Mouse (Mus musculus): ENCODE measurements around the gene Olfr324.

Gene Olfr324

DNA sequence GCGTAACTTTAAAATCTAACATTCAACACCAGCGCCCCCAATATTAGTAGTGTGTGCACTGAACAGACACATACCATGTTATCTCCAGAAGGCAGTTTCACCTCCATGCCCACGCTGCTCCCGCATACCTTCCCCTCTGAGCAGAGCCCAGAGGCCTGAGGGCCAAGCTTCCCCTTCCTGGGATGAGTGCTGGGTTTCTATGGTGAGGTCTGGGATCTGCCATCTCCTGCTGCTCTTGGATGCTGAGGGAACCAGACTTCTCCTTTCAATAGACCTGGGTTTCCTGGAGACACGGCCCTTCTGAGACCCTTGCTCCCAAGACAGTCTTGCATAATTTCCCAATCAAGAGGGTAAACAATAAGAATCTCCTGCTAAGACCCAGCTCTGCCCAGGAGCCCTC, 35.5 kb downstream of the Olfr324 start, which contains the start of gene Olfr323:
Olfr323 (minus strand) TSS at position 101 of the 400 bp plus-strand sequence.
- in situ Hi-C loops (cut with MboI; ENCODE audit: unreplicated experiment in 2 of 2), result loop anchor here (5.0 to 25.0 kb wide), 7 partner anchors 336 to 818 kb away; partner anchors contain the start of genes Mrpl22 (in 1 of the 2) and Sap30l (in 1 of the 2)

DNA sequence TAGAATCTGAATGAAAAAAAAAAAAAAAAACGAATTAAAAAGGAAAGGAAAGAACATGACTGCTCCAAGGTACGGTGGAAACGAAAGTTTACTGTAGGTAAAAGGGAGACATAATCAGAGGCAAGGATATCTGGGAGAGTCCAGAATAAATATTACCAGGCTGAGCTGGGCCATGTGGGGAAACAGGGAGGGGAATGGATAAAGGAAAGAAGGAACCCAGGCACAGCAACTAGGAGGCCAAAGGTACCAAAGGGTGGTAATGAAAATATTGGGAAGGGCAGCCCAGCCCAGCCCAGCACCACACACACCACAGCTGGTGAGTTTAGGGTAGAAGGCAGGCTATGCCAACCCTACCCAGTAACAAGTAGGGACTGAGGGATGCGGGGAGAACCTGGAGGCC, 40.0 kb downstream of the Olfr324 start:
- in situ Hi-C loops (cut with MboI; ENCODE audit: unreplicated experiment in 2 of 2), result loop anchor here (5.0 to 25.0 kb wide), 8 partner anchors 340 to 823 kb away; partner anchors contain the start of genes Mrpl22 (in 1 of the 2) and Sap30l (in 1 of the 2)

DNA sequence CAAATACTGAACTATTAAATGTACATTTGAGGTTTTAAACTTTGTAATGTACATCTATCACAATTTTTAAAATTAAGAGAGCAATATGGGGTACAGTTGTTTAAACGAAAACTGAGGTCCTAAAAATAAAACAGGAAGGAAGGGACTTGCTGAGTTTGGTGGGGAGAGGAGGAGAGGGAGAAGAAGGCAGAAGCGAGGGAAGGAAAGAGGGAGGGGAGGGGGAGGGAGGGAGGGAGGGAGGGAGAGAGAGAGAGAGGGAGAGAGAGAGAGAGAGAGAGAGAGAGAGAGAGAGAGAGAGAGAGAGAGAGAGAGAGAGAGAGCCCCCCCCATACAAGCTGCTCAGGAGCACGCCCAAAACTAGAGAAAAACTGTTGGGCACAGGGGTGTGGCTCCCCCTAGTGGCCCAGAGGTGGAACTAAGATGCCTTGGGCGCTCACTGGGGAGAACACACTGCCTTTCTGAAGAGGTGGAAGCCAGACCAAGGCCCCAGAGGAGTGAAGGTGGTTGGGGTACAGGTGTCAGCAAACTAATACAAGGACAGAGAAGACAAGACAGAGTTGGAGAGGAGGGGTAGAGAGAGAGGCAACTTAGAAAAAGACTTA, 41.6 kb downstream of the Olfr324 start:
- in situ Hi-C loops (cut with MboI; ENCODE audit: unreplicated experiment in 2 of 2), result loop anchor here (5.0 to 25.0 kb wide), 6 partner anchors 342 to 824 kb away; partner anchors contain the start of genes Mrpl22 (in 1 of the 2) and Sap30l (in 1 of the 2)

DNA sequence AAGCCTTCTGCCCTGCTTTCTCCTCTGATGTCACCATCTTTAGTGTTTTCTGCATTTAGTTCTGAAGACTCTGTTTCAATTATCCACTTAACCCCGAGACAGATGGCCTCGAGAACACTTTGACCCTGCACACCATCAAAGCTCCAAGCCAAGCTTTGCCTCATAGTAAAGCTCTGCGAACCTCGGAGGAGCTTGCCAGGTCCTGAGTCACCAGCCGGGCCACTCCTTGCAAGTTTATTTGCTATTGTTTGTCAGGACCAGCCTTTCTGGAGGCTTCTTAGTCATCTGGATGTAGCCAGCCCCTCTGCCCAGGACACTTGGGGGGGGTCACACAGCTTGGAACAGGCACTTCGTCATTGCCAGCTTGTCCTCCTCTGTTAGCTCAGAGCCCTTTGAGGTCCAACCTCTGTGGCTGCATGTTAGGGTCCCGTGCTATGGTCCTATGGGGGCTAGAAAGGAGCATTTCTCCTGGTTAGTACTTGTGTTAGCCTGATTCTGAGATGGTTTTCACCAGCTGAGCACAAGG, 43.3 kb downstream of the Olfr324 start:
- in situ Hi-C loops (cut with MboI; ENCODE audit: unreplicated experiment in 2 of 2), result loop anchor here (5.0 to 25.0 kb wide), 6 partner anchors 343 to 826 kb away; partner anchors contain the start of genes Mrpl22 (in 1 of the 2) and Sap30l (in 1 of the 2)

DNA sequence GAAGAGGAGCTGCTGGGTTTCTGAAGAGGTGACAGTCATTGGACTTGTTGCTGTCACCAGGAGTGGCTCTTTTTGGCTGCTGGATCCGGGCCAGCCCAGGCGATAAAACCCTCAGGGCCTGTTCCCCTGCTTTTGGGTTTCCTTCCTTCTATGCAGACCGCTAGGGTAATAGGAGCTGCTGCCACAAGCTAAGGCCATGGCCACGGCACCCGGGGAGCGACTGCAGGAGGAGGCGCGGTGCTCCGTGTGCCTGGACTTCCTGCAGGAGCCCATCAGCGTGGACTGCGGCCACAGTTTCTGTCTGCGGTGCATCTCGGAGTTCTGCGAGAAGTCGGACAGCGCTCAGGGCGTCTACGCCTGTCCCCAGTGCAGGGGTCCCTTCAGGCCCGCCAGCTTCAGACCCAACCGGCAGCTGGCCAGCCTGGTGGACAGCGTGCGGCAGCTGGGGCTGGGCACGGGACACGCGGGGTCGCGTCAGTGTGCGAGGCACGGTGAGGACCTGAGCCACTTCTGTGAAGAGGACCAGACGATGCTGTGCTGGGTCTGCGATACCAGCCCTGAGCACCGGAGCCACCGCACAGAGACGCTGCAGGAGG, 45.5 kb downstream of the Olfr324 start, which contains the start of gene Trim58:
Trim58 (plus strand) TSS at position 194 of the 596 bp plus-strand sequence.
- in situ Hi-C loops (cut with MboI; ENCODE audit: unreplicated experiment in 2 of 2), result loop anchor here (5.0 to 25.0 kb wide), 4 partner anchors 338 to 856 kb away; partner anchors contain the start of gene Sap30l (in 1 of the 2)

DNA sequence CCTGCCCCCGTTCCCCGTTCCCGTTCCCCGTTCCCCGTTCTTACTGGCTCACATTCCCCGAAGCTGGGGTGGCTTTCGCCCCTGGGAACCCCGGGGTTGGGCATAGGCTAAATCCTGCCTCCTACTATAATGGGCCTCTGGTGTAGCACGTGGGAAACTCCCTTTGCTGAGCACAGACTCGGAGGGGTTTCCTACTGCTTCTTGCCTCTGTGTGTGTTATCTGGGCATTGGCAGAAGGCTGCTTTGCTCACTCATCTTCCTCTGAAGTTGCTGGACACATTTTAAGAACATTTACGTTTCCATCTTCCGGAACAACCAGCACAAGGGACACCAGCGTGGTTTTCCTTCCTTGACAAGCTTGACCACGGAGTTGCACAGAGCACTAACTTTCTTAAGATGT, 46.1 kb downstream of the Olfr324 start:
- in situ Hi-C loops (cut with MboI; ENCODE audit: unreplicated experiment in 2 of 2), result loop anchor here (5.0 to 25.0 kb wide), 4 partner anchors 339 to 856 kb away; partner anchors contain the start of gene Sap30l (in 1 of the 2)

DNA sequence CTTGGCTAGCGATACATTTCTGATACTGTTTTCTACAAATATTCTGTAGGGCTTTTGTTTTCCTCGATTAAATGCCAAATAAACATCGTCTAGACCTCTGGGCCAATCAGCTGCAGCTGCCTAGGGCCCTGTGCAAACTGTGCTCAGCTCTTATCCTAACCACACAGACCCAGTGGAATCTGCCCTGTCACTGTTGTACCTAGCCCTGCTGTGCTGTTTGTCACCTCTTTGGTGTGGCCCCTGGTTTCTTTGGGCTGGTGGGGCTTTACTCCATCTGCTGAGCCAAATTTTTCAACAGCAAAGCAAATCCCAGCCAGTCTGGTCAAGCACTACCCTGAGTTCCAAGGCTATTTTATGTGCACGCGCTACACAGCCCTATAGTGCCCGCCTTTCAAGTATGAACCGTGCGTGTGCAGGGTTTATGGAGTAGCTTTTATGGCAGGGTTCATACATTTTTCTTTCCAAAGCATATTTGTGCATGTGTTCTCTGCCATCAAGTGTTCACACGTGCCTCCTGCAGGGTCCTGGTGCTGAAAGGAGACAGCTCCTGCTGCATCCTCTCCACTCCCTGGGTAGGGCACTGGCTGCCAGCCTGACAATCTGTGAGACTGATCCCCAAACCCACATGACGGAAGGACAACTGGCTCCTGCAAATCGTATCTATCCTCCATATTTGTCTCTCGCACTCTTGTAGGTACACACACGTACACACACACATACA, 46.9 kb downstream of the Olfr324 start:
- in situ Hi-C loops (cut with MboI; ENCODE audit: unreplicated experiment in 2 of 2), result loop anchor here (5.0 to 25.0 kb wide), 4 partner anchors 339 to 857 kb away; partner anchors contain the start of gene Sap30l (in 1 of the 2)

DNA sequence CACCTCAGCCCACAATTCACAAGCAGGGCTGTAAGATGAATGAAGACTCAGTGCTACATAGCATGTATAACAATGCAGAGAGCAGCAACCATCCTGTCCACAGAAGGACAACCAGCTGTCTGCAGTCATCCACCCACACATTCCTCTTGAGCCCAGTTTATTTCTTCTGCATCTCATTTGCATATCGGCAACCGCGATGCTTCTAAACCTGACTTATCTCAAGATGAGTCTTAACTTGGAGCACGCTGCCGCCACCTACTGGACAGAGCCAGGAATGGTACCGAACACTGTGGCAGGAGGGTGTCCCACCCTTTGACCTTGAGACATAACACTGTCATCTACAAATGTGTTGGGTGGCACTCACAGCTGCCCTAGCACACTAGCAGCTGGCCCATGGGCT, 48.4 kb downstream of the Olfr324 start:
- in situ Hi-C loops (cut with MboI; ENCODE audit: unreplicated experiment in 2 of 2), result loop anchor here (5.0 to 25.0 kb wide), 4 partner anchors 341 to 859 kb away; partner anchors contain the start of gene Sap30l (in 1 of the 2)

Data from v-Abl transformed pro-B cells (cell line).